Comparison of ENCODE assay signal across 22 mouse cellular contexts in genomic region chr5:28323822-28324221, GRCm38 (mm10). TPM values are rescaled to one million over a fixed set of nuclear protein-coding genes. Genes with fewer than 3 reads are reported as not detected.
DNase-seq lines count a peak whose midpoint lies in the region; ATAC-seq lines count a peak whose summit lies in the region.
"Had no signal": no experiment of that assay in that cellular context is flagged by ENCODE, and none has a peak within 500 bp of the region (broad histone marks: within the 10 kb centered on the region; RNA-seq: fewer than 3 reads in every experiment).

No protein-coding gene starts in this region.

- ATAC-seq in common myeloid progenitor, adult 5-6 weeks (replicated peaks; ENCODE audit: low read depth, poor library complexity, severe bottlenecking): peak; percentile 57; the same call in 1 of the 2 replicates
- ATAC-seq: activated CD4-positive, CD25-positive, alpha-beta regulatory T cell, adult 4 months; forebrain, embryonic 13.5 days; forebrain, embryonic 15.5 days; forebrain, postnatal 0 days; Patski had no signal

- no peaks in the 10 kb centered on the region for H3K27me3 ChIP-seq in splenic B cell, adult 2 months (ENCODE audit: control insufficient read depth, insufficient read depth, low read length, poor library complexity, severe bottlenecking)
- H3K27me3 ChIP-seq: embryonic facial prominence, embryonic 12.5 days; forebrain, embryonic 13.5 days; forebrain, embryonic 15.5 days; Patski had no signal

- no peaks in the 10 kb centered on the region for H3K36me3 ChIP-seq in splenic B cell, adult 2 months (ENCODE audit: control insufficient read depth, insufficient read depth, low read length, poor library complexity, severe bottlenecking)
- H3K36me3 ChIP-seq: embryonic facial prominence, embryonic 12.5 days; forebrain, embryonic 15.5 days had no signal

- DNase-seq in A20 (ENCODE audit: low read depth, low spot score) (peak; percentile 36), adipocyte (ENCODE audit: low spot score) (no peak)
- peak; percentile 15 to 17 for DNase-seq in B cell, adult 2 months
- peak; percentile 50 for DNase-seq in splenic B cell, adult 2 months (ENCODE audit: low read depth, low spot score)
- no peak for DNase-seq in gastrocnemius, adult 18-20 months (ENCODE audit: low spot score)
- no peak for DNase-seq in layer of hippocampus, adult 8-10 months (ENCODE audit: low spot score in 2 of 2)
- DNase-seq: adrenal gland, adult 2 months; adrenal gland, postnatal 10 days; adrenal gland, postnatal 25 days; cerebellum, adult 11 months; cerebellum, adult 18-20 months; cerebellum, adult 8-10 months; cerebellum, adult 9-11 months; cerebellum, postnatal 14 days; cerebellum, postnatal 36 days; forebrain, postnatal 0 days had no signal

RNA-seq across cellular contexts. Expression of gene Rbm33, which starts 6.9 kb away (rescaled TPM):
- 24.0 and 55.4 TPM in 2 replicates for total RNA-seq in common myeloid progenitor, adult 5-6 weeks (2017)
- total RNA-seq in gastrocnemius, adult 18-20 months (2021): 10 to 100 TPM; 32.2 to 37.0 TPM
- 10 to 100 TPM; 60.2 to 70.2 (median 65.7) TPM for total RNA-seq in layer of hippocampus, adult 8-10 months (2022)

Comparison
In these comparisons a context has a peak if more than half of its experiments do, and no peak if none do; other contexts are left out.
1. DNase-seq: peak in A20 (single experiment), B cell, adult 2 months (2 of 2) and splenic B cell, adult 2 months (single experiment); none in gastrocnemius, adult 18-20 months (single experiment), adipocyte (single experiment) and layer of hippocampus, adult 8-10 months (0 of 2).